Mouse (Mus musculus) ES-Bruce4 (cell line): ENCODE data around the gene Nxpe4.

ENCODE experiments used
- CTCF ChIP-seq: IDR thresholded peaks from one replicate; pipeline ENCODE4 v1.8.1; 2011; ENCODE audit warnings: low read depth, low read length
- EP300 ChIP-seq: IDR thresholded peaks from 2 replicates; pipeline ENCODE4 v1.6.1; 2011; ENCODE audit warnings: low read depth, low read length; ENCODE audit not compliant: insufficient read depth
- POLR2A ChIP-seq: IDR thresholded peaks from one replicate; pipeline ENCODE4 v1.8.1; 2011; ENCODE audit warnings: low read length; ENCODE audit not compliant: insufficient read depth

- TF ChIP-seq EP300 (no peak), CTCF (no peak), POLR2A (no peak)
These were observed 19.2 kb upstream of the Nxpe4 start for GRCm38 (mm10) chr9:48142646-48143045.
